Mouse (Mus musculus): ENCODE measurements around the gene Pdrg1. TPM values are rescaled to one million over a fixed set of nuclear protein-coding genes. Genes with fewer than 3 reads are reported as not detected.

Gene Pdrg1
- polyA plus RNA-seq, 1 experiment: 18.4 TPM

DNA sequence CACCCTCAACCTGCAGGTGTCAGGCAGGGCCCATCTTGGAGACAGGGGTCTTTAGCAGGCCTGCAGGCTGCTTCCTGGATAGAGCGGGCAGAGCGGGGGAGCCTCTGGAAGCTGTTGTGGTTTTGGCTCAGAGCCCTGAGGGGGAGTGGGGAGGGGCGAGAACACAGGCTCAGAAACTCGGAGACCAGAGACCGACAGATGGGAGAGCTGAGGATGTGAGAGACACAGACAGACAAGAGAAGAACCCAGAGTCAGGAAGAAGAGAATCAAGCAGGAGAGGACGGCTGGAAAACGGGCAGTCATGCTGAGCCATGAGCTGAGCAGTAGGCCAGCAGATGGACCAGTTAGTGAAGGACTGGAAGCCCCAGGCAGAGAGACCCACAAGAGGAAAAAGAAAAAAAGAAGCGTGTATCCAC lies 30.7 kb upstream of the Pdrg1 start:
- no peak overlapping the region for H3K4me3 ChIP-seq (ENCODE audit: low read depth, low read length)
- no peak for TF ChIP-seq CTCF (IDR thresholded peaks at IDR 0.05; ENCODE audit: extremely low read depth, insufficient read length, insufficient replicate concordance, low read depth, low read length)
- no peak for TF ChIP-seq POLR2A (IDR thresholded peaks at IDR 0.05; ENCODE audit: low read depth, low read length)
- no peaks in the 10 kb centered on the region for H3K27me3 ChIP-seq (ENCODE audit: control insufficient read depth, insufficient read depth, low read length)
- no peaks in the 10 kb centered on the region for H3K4me1 ChIP-seq (ENCODE audit: control insufficient read depth, insufficient read depth, insufficient read length, low read length)
- 41% methylated on average over 8 of the region's 8 CpGs for whole genome bisulfite sequencing
- no peaks in the 10 kb centered on the region for H3K36me3 ChIP-seq (ENCODE audit: control insufficient read depth, insufficient read depth, low read length)
- no peak overlapping the region for H3K27ac ChIP-seq (ENCODE audit: insufficient read depth, low read depth, low read length)

DNA sequence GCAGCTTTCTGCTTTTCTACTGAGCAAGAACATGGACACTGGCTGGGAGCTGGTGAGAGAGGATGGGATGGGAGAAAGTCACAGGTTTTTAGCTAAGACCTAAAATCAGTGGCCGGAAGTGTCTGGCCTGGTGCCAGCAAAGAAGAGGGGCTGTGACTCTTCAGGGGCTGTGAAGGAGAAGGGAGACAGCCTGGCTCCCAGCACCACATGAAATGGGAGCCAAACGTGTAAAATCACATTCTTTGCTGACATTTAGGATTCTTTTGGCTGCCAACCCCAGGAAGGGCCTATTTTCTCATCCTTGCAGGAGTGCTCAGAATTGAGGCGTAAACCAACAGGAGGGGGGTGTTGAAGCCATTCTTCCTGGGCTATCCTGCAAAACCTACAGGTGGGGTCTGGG lies 28.7 kb upstream of the Pdrg1 start:
- 60% methylated on average over 3 of the region's 3 CpGs for WGBS
- Histone ChIP-seq H3K36me3 (ENCODE audit: control insufficient read depth, insufficient read depth, low read length) (no peaks in the 10 kb centered on the region), H3K4me1 (ENCODE audit: control insufficient read depth, insufficient read depth, insufficient read length, low read length) (no peaks in the 10 kb centered on the region), H3K27me3 (ENCODE audit: control insufficient read depth, insufficient read depth, low read length) (no peaks in the 10 kb centered on the region), H3K4me3 (ENCODE audit: low read depth, low read length) (no peak overlapping the region), H3K27ac (ENCODE audit: insufficient read depth, low read depth, low read length) (no peak overlapping the region)
- no peak for TF ChIP-seq CTCF (IDR thresholded peaks at IDR 0.05; ENCODE audit: extremely low read depth, insufficient read length, insufficient replicate concordance, low read depth, low read length)
- TF ChIP-seq POLR2A (IDR thresholded peaks at IDR 0.05; ENCODE audit: low read depth, low read length): no peak

DNA sequence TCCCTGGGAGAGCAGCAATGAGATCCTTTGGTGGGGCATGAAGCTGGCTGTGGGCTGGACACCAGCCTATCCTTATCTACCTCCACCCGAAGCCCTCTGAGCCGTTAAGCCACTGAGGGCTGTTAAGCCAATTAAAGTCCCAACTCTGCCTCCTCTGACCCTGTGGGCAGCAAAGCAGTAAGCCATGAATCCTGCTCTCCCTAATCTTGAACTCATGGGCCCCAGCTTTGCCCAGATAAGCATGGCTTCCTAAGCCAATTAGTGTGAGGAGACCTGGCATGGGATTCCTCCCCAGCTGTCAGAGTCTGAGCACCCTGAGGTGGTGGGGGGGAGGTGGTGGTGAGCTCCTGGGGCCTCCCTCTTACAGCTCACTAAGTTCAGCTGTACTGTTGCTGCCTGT lies 21.5 kb upstream of the Pdrg1 start:
- H3K27ac ChIP-seq (ENCODE audit: insufficient read depth, low read depth, low read length): no peak overlapping the region
- H3K4me3 ChIP-seq (ENCODE audit: low read depth, low read length): no peak overlapping the region
- TF ChIP-seq POLR2A (IDR thresholded peaks at IDR 0.05; ENCODE audit: low read depth, low read length) (no peak), CTCF (IDR thresholded peaks at IDR 0.05; ENCODE audit: extremely low read depth, insufficient read length, insufficient replicate concordance, low read depth, low read length) (no peak)
- H3K27me3 ChIP-seq (ENCODE audit: control insufficient read depth, insufficient read depth, low read length): peaks cover 12% of the 10 kb centered on the region
- peaks cover 2% of the 10 kb centered on the region; the same call in 1 of the 2 replicates for H3K4me1 ChIP-seq (ENCODE audit: control insufficient read depth, insufficient read depth, insufficient read length, low read length)
- no peaks in the 10 kb centered on the region for H3K36me3 ChIP-seq (ENCODE audit: control insufficient read depth, insufficient read depth, low read length)
- 21% methylated on average over 2 of the region's 2 CpGs for WGBS

DNA sequence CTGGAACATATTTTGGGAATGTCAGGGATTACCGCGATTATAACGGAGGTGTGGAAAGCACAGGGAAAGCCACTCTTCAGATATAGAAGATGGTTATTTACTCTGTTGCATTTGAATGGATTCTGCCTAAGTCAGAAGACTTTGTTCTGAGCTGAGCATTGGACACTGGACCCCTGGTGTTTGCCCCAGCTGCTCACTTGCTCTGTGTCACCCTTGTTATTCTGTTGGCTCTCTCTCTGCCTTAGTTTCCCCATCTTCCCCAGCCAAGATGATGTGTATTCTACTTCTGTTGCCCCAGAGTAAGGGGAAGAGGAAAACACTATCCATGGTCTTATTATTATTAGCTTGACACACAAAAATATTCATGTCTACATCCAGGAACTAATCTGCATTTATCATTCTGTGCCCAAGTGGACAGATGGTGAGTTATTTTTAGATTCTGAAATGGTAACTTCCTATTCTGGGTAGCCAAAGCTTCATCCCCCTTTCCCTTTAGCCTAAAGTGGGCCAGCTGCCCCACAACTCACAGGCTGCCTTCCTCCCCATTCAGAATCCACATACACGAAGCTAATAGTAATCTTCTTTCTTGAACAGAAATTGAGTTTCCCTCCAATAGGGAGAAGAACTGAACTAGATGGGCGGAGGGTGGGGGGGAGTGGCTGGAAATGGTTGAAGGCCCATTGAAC lies 18.5 kb upstream of the Pdrg1 start:
- no peak overlapping the region for H3K4me3 ChIP-seq (ENCODE audit: low read depth, low read length)
- H3K27ac ChIP-seq (ENCODE audit: insufficient read depth, low read depth, low read length): no peak overlapping the region
- peaks cover 18% of the 10 kb centered on the region for H3K27me3 ChIP-seq (ENCODE audit: control insufficient read depth, insufficient read depth, low read length)
- peaks cover 2% of the 10 kb centered on the region; the same call in 1 of the 2 replicates for H3K4me1 ChIP-seq (ENCODE audit: control insufficient read depth, insufficient read depth, insufficient read length, low read length)
- no peaks in the 10 kb centered on the region for H3K36me3 ChIP-seq (ENCODE audit: control insufficient read depth, insufficient read depth, low read length)
- no peak for TF ChIP-seq POLR2A (IDR thresholded peaks at IDR 0.05; ENCODE audit: low read depth, low read length)
- TF ChIP-seq CTCF (IDR thresholded peaks at IDR 0.05; ENCODE audit: extremely low read depth, insufficient read length, insufficient replicate concordance, low read depth, low read length): no peak
- 68% methylated on average over 5 of the region's 5 CpGs for WGBS

DNA sequence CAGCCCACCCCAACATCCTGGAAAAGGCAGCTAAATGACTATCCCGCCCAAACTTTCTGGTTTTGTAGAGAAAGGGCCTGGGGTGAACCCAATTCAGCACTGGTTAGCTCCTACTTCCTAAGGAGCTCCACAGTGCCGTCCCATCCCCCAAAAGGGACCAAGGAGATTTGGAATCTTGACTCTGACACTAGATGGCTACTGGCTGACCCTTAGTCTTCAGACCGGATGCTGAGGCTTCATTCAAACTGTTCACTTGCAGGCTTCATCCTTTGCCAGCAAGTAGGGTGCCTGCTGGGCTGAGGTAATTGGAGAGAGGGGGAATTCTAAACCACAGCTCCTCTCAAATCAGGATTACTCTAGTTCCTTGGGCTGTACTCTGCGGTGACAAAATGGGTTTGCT lies 17.7 kb upstream of the Pdrg1 start:
- Histone ChIP-seq H3K36me3 (ENCODE audit: control insufficient read depth, insufficient read depth, low read length) (no peaks in the 10 kb centered on the region), H3K4me3 (ENCODE audit: low read depth, low read length) (no peak overlapping the region), H3K27me3 (ENCODE audit: control insufficient read depth, insufficient read depth, low read length) (peaks cover 18% of the 10 kb centered on the region), H3K27ac (ENCODE audit: insufficient read depth, low read depth, low read length) (no peak overlapping the region), H3K4me1 (ENCODE audit: control insufficient read depth, insufficient read depth, insufficient read length, low read length) (peaks cover 2% of the 10 kb centered on the region; the same call in 1 of the 2 replicates)
- no peak for TF ChIP-seq POLR2A (IDR thresholded peaks at IDR 0.05; ENCODE audit: low read depth, low read length)
- 29% methylated on average over 4 of the region's 4 CpGs for WGBS

DNA sequence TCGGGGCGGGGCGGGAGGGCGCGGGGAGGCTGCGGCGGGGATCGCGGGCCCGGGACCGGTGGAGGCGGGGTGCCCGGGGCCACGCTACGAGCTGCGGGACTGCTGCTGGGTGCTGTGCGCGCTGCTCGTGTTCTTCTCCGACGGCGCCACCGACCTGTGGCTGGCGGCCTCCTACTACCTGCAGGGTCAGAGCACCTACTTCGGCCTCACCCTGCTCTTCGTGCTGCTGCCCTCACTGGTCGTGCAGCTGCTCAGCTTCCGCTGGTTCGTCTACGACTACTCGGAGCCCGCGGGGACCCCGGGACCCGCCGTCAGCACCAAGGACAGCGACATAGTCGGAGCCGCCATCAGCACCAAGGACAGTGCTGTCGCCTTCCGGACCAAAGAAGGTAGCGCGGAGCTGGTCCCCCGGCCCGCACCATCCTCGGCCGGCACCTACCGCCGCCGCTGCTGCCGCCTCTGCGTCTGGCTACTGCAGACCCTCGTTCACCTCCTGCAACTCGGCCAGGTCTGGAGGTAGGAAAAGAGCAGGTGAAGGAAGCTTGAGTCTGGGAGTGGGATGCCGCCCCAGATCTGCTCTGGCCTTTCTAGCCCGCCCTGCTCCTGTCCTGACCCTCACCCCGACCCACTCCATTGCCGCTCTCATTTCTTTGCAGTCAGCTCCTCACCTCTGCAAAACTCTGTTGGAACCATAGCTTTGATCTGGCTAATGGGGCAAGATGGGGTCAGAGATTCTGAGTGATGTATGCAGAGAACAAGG lies 17.0 kb upstream of the Pdrg1 start:
- Histone ChIP-seq H3K4me3 (ENCODE audit: low read depth, low read length) (0 out of 2 replicates have a peak overlapping the region, but pooled peaks have one; percentile 6), H3K27ac (ENCODE audit: insufficient read depth, low read depth, low read length) (no peak overlapping the region), H3K36me3 (ENCODE audit: control insufficient read depth, insufficient read depth, low read length) (no peaks in the 10 kb centered on the region), H3K4me1 (ENCODE audit: control insufficient read depth, insufficient read depth, insufficient read length, low read length) (peaks cover 2% of the 10 kb centered on the region; the same call in 1 of the 2 replicates), H3K27me3 (ENCODE audit: control insufficient read depth, insufficient read depth, low read length) (peaks cover 18% of the 10 kb centered on the region)
- TF ChIP-seq CTCF (IDR thresholded peaks at IDR 0.05; ENCODE audit: extremely low read depth, insufficient read length, insufficient replicate concordance, low read depth, low read length) (no peak), POLR2A (IDR thresholded peaks at IDR 0.05; ENCODE audit: low read depth, low read length) (no peak)
- 2% methylated on average over 49 of the region's 58 CpGs for WGBS
